Mouse (Mus musculus): ENCODE measurements around the gene Bnip1.

DNA sequence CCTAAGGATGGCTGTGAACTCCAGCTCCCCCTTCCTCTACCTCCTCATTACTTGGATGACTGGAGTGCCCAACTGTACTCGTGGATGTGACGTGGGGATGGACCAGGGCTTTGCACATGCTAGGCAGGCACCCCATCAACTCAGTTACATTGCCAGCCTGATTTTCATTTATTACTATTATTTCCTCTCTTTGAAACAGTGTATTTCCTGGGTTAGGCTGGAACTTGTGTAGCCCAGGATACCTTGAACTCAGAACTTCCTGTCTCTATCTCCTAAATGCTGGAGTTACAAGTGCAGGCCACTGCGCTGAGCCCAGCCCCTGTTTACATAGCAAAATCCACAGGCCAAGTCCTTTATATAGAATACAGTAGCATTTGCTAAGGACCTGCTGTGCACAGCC is 22.0 kb downstream of the Bnip1 start:
- no peak for TF ChIP-seq POLR2A (IDR thresholded peaks at IDR 0.05; ENCODE audit: low read depth, low read length)
- no peak for TF ChIP-seq CTCF (IDR thresholded peaks at IDR 0.05; ENCODE audit: extremely low read depth, insufficient read depth, insufficient read length, insufficient replicate concordance)

Measured in spleen, adult 2 months (tissue).